Mouse (Mus musculus): Measurements from ENCODE around the gene Zfp827.

DNA sequence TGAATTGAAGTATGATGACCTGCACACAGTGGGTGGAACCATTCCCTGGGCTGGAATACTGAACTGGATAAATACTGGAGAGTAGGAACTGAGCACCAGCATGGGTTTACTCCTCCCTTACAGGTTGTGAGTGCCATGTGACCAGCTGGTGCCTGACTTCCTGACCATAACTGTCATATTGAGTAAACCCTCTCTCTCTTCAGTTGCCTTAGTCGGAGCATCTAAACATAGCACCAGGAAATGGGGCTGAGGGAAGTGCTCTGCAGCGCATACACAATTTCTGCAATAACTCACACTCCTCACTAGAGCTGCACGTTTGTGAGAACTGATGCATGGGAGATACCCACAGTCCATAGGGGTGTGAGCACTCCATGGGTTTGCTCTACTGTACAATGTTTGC lies 211.1 kb downstream of the Zfp827 start:
- TF ChIP-seq CTCF (IDR thresholded peaks at IDR 0.05; ENCODE audit: borderline replicate concordance, insufficient read depth, low read length) (no peak), POLR2A (IDR thresholded peaks at IDR 0.05; ENCODE audit: low read depth, low read length) (no peak)

Data from embryonic fibroblast, embryonic 13.5 days (primary cell).